Mouse (Mus musculus) forebrain, embryonic 16.5 days (tissue): ENCODE data around the gene Gucy1b1. TPM values are rescaled to one million over a fixed set of nuclear protein-coding genes. Genes with fewer than 3 reads are reported as not detected.

Experiments
- ATAC-seq: fragments of 200-750 bp; cut with Nextera tagmentation; 2 replicates; pipeline ENCODE4 v1.8.0; 2017; ENCODE audit warnings: mild to moderate bottlenecking, moderate library complexity
- H3K27ac ChIP-seq: fragments of 300-500 bp; sonication (generic); 2 replicates; pipeline ENCODE4 v1.5.1; 2014; ENCODE audit warnings: low read length, control low read depth
- H3K27me3 ChIP-seq: fragments of 300-500 bp; sonication (generic); replicated peaks from 2 replicates; pipeline ENCODE4 v1.6.1; 2014; ENCODE audit warnings: low read length; ENCODE audit not compliant: control insufficient read depth, insufficient read depth
- H3K36me3 ChIP-seq: fragments of 300-500 bp; sonication (generic); 2 replicates; pipeline ENCODE4 v1.6.1; 2014; ENCODE audit not compliant: control insufficient read depth, insufficient read depth
- H3K4me1 ChIP-seq: fragments of 300-500 bp; sonication (generic); replicated peaks from 2 replicates; pipeline ENCODE4 v1.6.1; 2014; ENCODE audit warnings: low read length; ENCODE audit not compliant: control insufficient read depth, insufficient read depth
- H3K4me2 ChIP-seq: fragments of 300-500 bp; sonication (generic); 2 replicates; pipeline ENCODE4 v1.6.1; 2014; ENCODE audit warnings: mild to moderate bottlenecking, low read length, control low read depth
- H3K4me3 ChIP-seq: fragments of 300-500 bp; sonication (generic); replicated peaks from 2 replicates; pipeline ENCODE4 v1.5.1; 2014; ENCODE audit warnings: mild to moderate bottlenecking, low read length, control low read depth
- H3K9ac ChIP-seq: fragments of 300-500 bp; sonication (generic); replicated peaks from 2 replicates; pipeline ENCODE4 v1.6.1; 2014; ENCODE audit warnings: low read depth, low read length, control low read depth
- H3K9me3 ChIP-seq: fragments of 300-500 bp; sonication (generic); 2 replicates; pipeline ENCODE4 v1.6.1; 2016; ENCODE audit warnings: low read length; ENCODE audit not compliant: control insufficient read depth
- WGBS: fragments of 180-500 bp; shearing (Covaris S2); extraction: QIAGEN DNeasy Blood & Tissue Kit; methylation state at CpG from one replicate; pipeline ENCODE4 v1.1.7; 2014; 5-methylcytosine and 5-hydroxymethylcytosine counted together
- polyA plus RNA-seq: library from polyadenylated mRNA; unstranded; fragments of >200 nt; fragmentation: Nextera tagmentation; extraction: Ambion mirVana; gene quantifications from 2 replicates; pipeline ENCODE4 v1.2.1, GENCODE M21; 2015

Gucy1b1 gene
- polyA plus RNA-seq, 1 experiment from 2014 or later = 79.4 TPM

DNA sequence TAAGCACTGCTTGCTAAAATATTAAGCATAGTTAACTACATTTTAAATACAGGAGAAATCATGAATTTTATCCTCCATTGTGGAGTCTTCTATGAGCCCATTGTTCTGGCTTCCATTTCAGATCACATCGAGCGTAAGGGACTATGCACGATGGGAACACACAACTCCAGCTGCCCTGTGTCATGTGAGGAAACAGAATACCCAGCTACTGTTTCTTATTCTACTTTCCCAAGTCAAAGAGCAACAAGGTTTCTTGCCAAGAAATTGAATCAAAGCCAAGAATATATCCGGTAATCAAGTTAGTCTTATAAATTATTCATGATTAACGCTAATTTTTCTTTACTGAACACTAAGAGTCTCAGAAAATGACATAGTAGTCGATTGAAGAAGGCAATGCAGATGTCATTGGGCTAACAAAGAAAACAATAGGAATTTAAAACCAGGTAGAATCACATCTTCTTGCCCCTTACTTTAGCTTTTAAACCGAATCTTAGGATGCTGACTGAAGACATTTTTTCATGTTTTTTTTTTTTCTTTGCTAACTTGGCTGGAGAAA, 60.3 kb downstream of the Gucy1b1 start:
- peak; percentile 78 for ATAC-seq
- H3K36me3 ChIP-seq = no peaks in the 10 kb centered on the region
- H3K9me3 ChIP-seq = no peaks in the 10 kb centered on the region
- H3K4me3 ChIP-seq = no peak overlapping the region
- no peak overlapping the region for H3K9ac ChIP-seq
- no peak overlapping the region for H3K27ac ChIP-seq
- WGBS = 10% methylated on average over 7 of the region's 7 CpGs
- H3K4me1 ChIP-seq = no peaks in the 10 kb centered on the region; the same call in 1 of the 2 replicates
- no peak overlapping the region for H3K4me2 ChIP-seq
- no peaks in the 10 kb centered on the region for H3K27me3 ChIP-seq

GRCm38 (mm10) chr3:82007002-82007401, 67.5 kb downstream of the Gucy1b1 start:
- Histone ChIP-seq H3K9ac (no peak overlapping the region), H3K9me3 (no peaks in the 10 kb centered on the region), H3K27me3 (no peaks in the 10 kb centered on the region), H3K4me3 (no peak overlapping the region), H3K4me1 (no peaks in the 10 kb centered on the region), H3K36me3 (no peaks in the 10 kb centered on the region), H3K4me2 (no peak overlapping the region), H3K27ac (no peak overlapping the region)
- 87% methylated on average over 1 of the region's 1 CpGs for WGBS
- ATAC-seq = no peak

DNA sequence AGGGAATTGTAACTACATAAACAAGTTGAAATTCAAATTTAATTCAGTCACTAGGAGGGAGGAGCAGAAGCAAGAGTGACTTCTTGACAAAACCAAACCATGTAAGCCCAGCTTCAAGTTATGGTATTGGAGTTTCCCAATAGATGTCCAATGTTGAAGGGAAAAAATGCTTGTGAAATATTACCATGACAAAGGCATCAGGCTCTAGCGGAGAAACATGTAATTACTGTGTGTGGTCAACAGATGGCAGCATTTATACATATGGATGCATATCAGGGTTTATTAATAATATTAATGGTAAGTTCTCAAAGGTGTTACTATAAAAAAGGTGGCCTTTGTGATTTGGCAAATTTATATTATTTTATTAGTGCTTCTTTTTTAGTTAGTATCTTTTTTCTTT, 78.5 kb downstream of the Gucy1b1 start:
- Histone ChIP-seq H3K36me3 (no peaks in the 10 kb centered on the region), H3K4me2 (no peak overlapping the region), H3K27me3 (no peaks in the 10 kb centered on the region), H3K9ac (no peak overlapping the region), H3K27ac (no peak overlapping the region), H3K9me3 (no peaks in the 10 kb centered on the region), H3K4me1 (no peaks in the 10 kb centered on the region), H3K4me3 (no peak overlapping the region)
- WGBS = 0% methylated on average over 1 of the region's 1 CpGs
- ATAC-seq = peak; percentile 64

DNA sequence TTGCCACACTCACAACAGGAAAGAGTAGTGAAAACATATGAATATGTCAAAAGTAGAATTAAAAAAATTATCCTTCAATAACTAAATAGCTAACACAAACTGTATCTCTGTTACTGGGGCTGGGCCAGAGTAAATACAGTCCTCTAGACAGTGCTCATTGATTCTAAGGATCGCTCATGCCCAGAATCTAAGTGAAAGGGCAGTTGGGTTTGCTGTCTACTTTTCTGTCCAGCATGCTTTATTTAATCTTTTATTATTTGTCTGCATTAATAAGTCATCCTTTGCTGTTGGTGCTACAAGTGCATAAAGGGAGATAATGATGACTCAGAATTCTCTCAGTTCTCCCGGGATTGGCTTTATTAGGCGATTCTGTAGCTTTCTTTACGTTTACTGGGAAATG, 79.1 kb downstream of the Gucy1b1 start:
- H3K27ac ChIP-seq = no peak overlapping the region
- no peak for ATAC-seq
- 37% methylated on average over 4 of the region's 4 CpGs for WGBS
- no peaks in the 10 kb centered on the region for H3K9me3 ChIP-seq
- no peak overlapping the region for H3K9ac ChIP-seq
- H3K4me1 ChIP-seq = no peaks in the 10 kb centered on the region
- H3K27me3 ChIP-seq = no peaks in the 10 kb centered on the region
- H3K36me3 ChIP-seq = no peaks in the 10 kb centered on the region
- no peak overlapping the region for H3K4me3 ChIP-seq
- no peak overlapping the region for H3K4me2 ChIP-seq

DNA sequence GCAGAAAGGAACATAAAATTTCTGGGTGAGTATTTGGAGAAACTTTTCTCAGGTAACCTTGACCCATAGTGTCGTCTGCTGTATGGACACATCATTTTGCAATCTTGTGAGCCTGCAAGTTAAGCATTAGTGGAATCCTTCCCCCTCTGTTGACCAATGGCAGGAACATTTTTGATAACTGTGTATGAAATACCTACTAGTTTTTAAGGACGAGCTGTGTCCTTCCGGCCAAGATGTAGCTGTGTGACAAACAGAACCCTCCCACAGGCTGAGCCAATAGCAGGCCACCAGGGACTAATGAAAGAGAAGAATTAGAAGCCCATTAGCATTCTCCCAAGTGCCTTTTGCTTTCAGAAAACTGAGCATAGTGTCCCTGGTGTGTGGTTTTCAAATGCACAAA, 84.0 kb downstream of the Gucy1b1 start:
- no peak overlapping the region for H3K4me2 ChIP-seq
- H3K36me3 ChIP-seq = no peaks in the 10 kb centered on the region
- no peak overlapping the region for H3K9ac ChIP-seq
- H3K27me3 ChIP-seq = no peaks in the 10 kb centered on the region
- ATAC-seq = no peak
- no peaks in the 10 kb centered on the region for H3K4me1 ChIP-seq
- no peaks in the 10 kb centered on the region for H3K9me3 ChIP-seq
- no peak overlapping the region for H3K4me3 ChIP-seq
- H3K27ac ChIP-seq = no peak overlapping the region
- 59% methylated on average over 3 of the region's 3 CpGs for WGBS

DNA sequence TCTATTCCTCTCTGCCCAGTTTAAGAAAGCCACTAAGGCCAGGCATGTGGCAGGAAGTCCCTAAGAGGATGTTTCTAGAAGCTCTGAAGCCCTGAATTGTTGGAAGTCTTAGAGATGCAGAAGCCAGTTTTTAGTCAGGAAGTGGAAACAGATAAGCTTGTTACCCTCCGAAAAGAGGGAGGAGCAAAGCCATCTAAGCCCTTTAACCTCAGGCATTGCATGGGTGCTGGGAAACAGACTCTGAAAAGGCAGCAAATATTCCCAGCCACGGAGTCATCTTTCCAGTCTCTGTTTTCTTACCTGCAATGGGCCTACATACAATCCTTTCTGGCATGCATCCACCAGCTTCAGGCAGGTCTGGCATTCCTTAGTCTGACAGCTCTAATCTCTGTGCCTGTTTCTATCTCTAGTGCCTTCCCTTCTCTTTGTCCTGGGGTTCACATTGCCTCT, 84.8 kb downstream of the Gucy1b1 start:
- 53% methylated on average over 2 of the region's 2 CpGs for WGBS
- Histone ChIP-seq H3K9ac (no peak overlapping the region), H3K4me3 (no peak overlapping the region), H3K9me3 (no peaks in the 10 kb centered on the region), H3K27ac (no peak overlapping the region), H3K36me3 (no peaks in the 10 kb centered on the region), H3K4me2 (no peak overlapping the region), H3K4me1 (no peaks in the 10 kb centered on the region), H3K27me3 (no peaks in the 10 kb centered on the region)
- no peak for ATAC-seq

- WGBS = 89% methylated on average over 3 of the region's 3 CpGs
- no peaks in the 10 kb centered on the region for H3K27me3 ChIP-seq
- no peaks in the 10 kb centered on the region for H3K36me3 ChIP-seq
These were observed 86.9 kb downstream of the Gucy1b1 start for GRCm38 (mm10) chr3:81987628-81988027.

DNA sequence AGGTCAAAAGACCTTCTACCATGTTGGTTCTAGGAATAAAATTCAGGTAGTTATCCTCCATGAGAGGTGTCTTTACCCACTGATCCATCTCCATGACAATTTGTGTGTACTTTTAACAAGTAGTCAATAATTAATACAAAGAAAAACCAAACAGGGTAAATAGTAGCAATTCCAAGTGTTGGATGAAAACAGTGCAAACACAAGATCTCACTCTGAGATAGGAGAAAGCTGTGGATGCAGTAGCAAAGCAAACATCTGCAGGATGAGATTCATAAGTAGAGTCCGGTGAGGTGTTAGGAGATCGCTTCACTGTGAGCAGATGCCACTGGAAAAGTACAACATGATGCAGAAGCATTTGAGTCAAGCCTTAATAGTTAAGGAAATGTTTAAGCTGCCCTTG, 88.4 kb downstream of the Gucy1b1 start:
- Histone ChIP-seq H3K4me1 (no peaks in the 10 kb centered on the region), H3K27me3 (no peaks in the 10 kb centered on the region), H3K9ac (no peak overlapping the region), H3K4me3 (no peak overlapping the region), H3K27ac (no peak overlapping the region), H3K9me3 (no peaks in the 10 kb centered on the region), H3K4me2 (no peak overlapping the region), H3K36me3 (no peaks in the 10 kb centered on the region)
- 94% methylated on average over 2 of the region's 2 CpGs for WGBS
- no peak for ATAC-seq

More at GRCm38 (mm10) chr3:81987628-81988027, 86.9 kb downstream of the Gucy1b1 start:
- no peak overlapping the region for H3K4me2 ChIP-seq
- H3K27ac ChIP-seq = no peak overlapping the region
- ATAC-seq = no peak
- no peaks in the 10 kb centered on the region for H3K9me3 ChIP-seq
- no peak overlapping the region for H3K9ac ChIP-seq
- H3K4me3 ChIP-seq = no peak overlapping the region
- no peaks in the 10 kb centered on the region for H3K4me1 ChIP-seq

DNA sequence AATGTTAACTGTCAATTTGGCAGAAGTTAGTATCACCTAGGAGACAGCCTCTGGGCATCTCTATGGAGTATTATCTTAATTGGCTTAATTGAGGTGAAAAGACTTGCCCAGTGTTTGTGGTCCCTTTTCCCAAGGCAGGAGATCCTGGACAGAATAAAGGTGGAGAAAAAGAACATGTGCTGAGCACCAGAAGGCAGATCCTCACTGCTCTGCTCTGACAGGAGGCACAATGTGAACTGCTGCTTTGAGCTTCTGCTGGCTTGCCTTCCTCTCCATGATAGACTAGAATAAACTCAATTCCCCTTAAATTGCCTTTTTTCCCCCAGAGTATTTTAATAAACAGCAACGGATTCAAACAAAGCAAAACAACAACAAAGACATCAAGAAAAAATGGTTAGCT, 89.4 kb downstream of the Gucy1b1 start:
- Histone ChIP-seq H3K4me2 (no peak overlapping the region), H3K36me3 (no peaks in the 10 kb centered on the region), H3K9me3 (no peaks in the 10 kb centered on the region), H3K9ac (no peak overlapping the region), H3K4me3 (no peak overlapping the region), H3K27ac (no peak overlapping the region), H3K4me1 (no peaks in the 10 kb centered on the region), H3K27me3 (no peaks in the 10 kb centered on the region)
- ATAC-seq = no peak
- 47% methylated on average over 1 of the region's 1 CpGs for WGBS
